Mouse (Mus musculus) midbrain, postnatal 0 days (tissue): ENCODE data around the gene Lrmda. TPM values are rescaled to one million over a fixed set of nuclear protein-coding genes. Genes with fewer than 3 reads are reported as not detected.

Experiments used
- ATAC-seq: fragments of 200-750 bp; cut with Nextera tagmentation; 2 replicates; pipeline ENCODE4 v1.8.0; 2017; ENCODE audit warnings: moderate number of reproducible peaks, mild to moderate bottlenecking, moderate TSS enrichment, moderate library complexity; ENCODE audit not compliant: low FRiP score
- DNase-seq: peaks from one replicate; pipeline ENCODE4 v3.0.0-alpha.2; 2015; ENCODE audit warnings: low spot score
- H3K27ac ChIP-seq: fragments of 300-500 bp; sonication (generic); 2 replicates; pipeline ENCODE4 v1.5.1; 2014; ENCODE audit warnings: low read depth, mild to moderate bottlenecking, low read length, mixed read lengths
- H3K27me3 ChIP-seq: fragments of 300-500 bp; sonication (generic); 2 replicates; pipeline ENCODE4 v1.6.1; 2014; ENCODE audit warnings: low read length, control low read depth, mixed read lengths; ENCODE audit not compliant: insufficient read depth
- H3K36me3 ChIP-seq: fragments of 300-500 bp; sonication (generic); 2 replicates; pipeline ENCODE4 v1.6.1; 2014; ENCODE audit warnings: low read length, control low read depth, mixed read lengths; ENCODE audit not compliant: insufficient read depth
- H3K4me1 ChIP-seq: fragments of 300-500 bp; sonication (generic); 2 replicates; pipeline ENCODE4 v1.6.1; 2014; ENCODE audit warnings: mild to moderate bottlenecking, control low read depth, antibody characterized with exemption, low read length, mixed read lengths; ENCODE audit not compliant: insufficient read depth
- H3K4me2 ChIP-seq: fragments of 300-500 bp; sonication (generic); 2 replicates; pipeline ENCODE4 v1.6.1; 2014; ENCODE audit warnings: low read depth, mild to moderate bottlenecking, low read length, mixed read lengths; ENCODE audit not compliant: poor library complexity, severe bottlenecking
- H3K4me3 ChIP-seq: fragments of 300-500 bp; sonication (generic); 2 replicates; pipeline ENCODE4 v1.5.1; 2014; ENCODE audit warnings: low read depth, mild to moderate bottlenecking, low read length, moderate library complexity
- H3K9ac ChIP-seq: fragments of 300-500 bp; sonication (generic); replicated peaks from 2 replicates; pipeline ENCODE4 v1.6.1; 2014; ENCODE audit warnings: mild to moderate bottlenecking, low read length, moderate library complexity, mixed read lengths; ENCODE audit not compliant: poor library complexity, severe bottlenecking
- H3K9me3 ChIP-seq: fragments of 300-500 bp; sonication (generic); 2 replicates; pipeline ENCODE4 v1.6.1; 2016; ENCODE audit warnings: low read length, control low read depth
- CTCF ChIP-seq: IDR thresholded peaks from 2 replicates; pipeline ENCODE4 v1.5.1; 2016; ENCODE audit warnings: antibody characterized with exemption, mild to moderate bottlenecking
- WGBS: fragments of 180-500 bp; shearing (Covaris S2); extraction: QIAGEN DNeasy Blood & Tissue Kit; methylation state at CpG from one replicate; pipeline ENCODE4 v1.1.7; 2014; 5-methylcytosine and 5-hydroxymethylcytosine counted together
- polyA plus RNA-seq: library from polyadenylated mRNA; unstranded; fragments of >200 nt; fragmentation: Nextera tagmentation; extraction: Ambion mirVana; gene quantifications from 2 replicates; pipeline ENCODE4 v1.2.1, GENCODE M21; 2015
- total RNA-seq: library from RNA; depleted of rRNA; stranded (reverse); fragments of >200 nt; gene quantifications from 2 replicates; pipeline ENCODE4 v1.2.3, GENCODE M21; 2014

Lrmda gene
- total and polyA plus RNA-seq, 2 experiments from 2014 or later, result 0.35 TPM; not detected in 1

DNA sequence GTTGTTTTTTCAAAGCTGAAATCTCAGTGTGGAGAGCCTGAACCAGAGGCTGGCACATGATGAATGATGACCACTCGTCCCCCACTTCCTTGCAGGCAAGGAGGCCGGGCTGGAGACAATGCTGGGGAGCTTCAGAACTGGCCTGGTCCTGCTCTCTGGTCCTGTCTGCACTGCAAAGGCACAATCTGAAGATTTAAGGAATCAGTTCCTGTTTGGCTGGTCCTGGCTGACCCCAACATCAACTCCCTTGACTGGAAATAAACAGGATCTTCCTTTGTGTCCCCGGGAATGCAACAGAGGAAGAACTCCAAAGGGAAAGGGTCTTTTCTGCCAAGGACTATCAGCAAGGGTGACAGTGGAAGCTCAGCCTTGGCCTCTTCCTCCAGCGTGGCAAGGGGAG is 4.7 kb upstream of the Lrmda start:
- no peak overlapping the region for H3K4me3 ChIP-seq
- H3K9ac ChIP-seq, result no peak overlapping the region
- H3K4me2 ChIP-seq, result no peak overlapping the region
- no peak for DNase-seq
- peaks cover 4% of the 10 kb centered on the region; the same call in 1 of the 2 replicates for H3K27me3 ChIP-seq
- 81% methylated on average over 4 of the region's 4 CpGs for WGBS
- no peaks in the 10 kb centered on the region for H3K36me3 ChIP-seq
- H3K27ac ChIP-seq, result no peak overlapping the region
- no peak for TF ChIP-seq CTCF
- H3K9me3 ChIP-seq, result no peaks in the 10 kb centered on the region
- no peak for ATAC-seq
- H3K4me1 ChIP-seq, result peaks cover 2% of the 10 kb centered on the region; the same call in 1 of the 2 replicates

DNA sequence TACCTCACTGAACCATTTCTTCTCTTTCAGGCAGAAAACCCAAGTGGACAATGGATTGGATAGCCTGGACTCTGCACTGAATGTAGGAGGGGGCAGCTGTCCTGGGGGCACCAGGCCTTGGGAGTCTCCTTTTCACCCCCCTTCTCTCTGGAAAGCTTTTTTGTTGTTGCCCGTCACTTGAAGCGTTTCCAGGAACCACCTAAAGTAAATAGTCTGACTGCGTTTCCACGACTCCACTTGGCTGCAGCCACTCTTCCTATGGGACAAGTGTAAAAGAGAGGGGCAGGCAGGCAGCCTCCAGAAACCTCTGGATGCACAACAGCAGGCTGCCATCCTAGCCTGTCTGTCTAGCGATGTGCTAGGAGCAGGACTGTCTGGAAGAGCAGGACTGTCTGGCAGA is 2.5 kb upstream of the Lrmda start:
- no peaks in the 10 kb centered on the region for H3K36me3 ChIP-seq
- no peak overlapping the region for H3K9ac ChIP-seq
- DNase-seq, result no peak
- H3K27ac ChIP-seq, result no peak overlapping the region
- no peaks in the 10 kb centered on the region for H3K9me3 ChIP-seq
- TF ChIP-seq CTCF, result no peak
- H3K4me1 ChIP-seq, result peaks cover 2% of the 10 kb centered on the region; the same call in 1 of the 2 replicates
- H3K27me3 ChIP-seq, result peaks cover 4% of the 10 kb centered on the region; the same call in 1 of the 2 replicates
- H3K4me3 ChIP-seq, result no peak overlapping the region
- 54% methylated on average over 5 of the region's 5 CpGs for WGBS
- ATAC-seq, result no peak
- no peak overlapping the region for H3K4me2 ChIP-seq

DNA sequence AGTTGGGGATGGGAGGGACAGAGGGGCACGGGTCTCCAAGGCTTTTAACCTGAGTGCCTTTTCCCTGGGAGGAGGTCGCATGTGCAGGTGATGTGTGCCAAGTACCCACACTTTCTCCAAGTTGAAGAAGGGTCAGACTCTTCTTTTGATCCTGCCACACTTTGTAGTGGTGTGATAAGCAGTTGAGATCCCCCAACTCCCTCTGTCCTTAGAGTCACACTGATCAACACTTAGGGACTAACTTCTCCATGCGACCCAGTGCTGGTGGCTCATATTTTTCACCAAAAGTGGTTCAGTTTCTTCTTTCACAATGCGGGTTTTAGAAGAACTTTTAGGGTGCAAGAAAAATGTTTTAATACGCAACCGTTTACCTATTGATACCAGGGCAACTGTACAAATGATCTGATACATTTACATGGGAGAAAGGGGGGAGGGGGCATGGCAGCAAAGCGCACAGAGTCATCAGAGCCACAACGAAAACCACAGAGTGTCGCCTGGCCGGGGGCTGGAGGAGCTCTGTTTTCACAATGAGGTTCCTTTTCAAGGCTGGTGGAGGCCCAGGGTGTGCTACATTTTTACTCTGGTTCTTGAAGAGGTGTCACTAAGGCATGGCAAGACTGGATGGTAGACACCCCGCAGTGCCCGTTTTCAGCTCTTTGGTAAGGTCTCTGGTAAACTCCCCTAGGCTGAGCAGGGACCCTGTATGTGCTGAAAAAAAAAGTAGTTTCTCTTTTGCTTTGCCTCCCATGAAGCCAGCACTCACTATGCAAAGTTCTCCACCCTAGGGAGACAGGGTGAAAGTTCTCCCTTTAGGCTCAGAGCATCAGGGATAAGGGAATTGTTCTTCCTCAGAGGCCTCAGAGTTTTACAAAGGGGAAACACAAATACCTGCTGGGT is 685 bp downstream of the Lrmda start:
- H3K9ac ChIP-seq, result no peak overlapping the region
- H3K27ac ChIP-seq, result no peak overlapping the region
- 48% methylated on average over 12 of the region's 12 CpGs for WGBS
- peaks cover 4% of the 10 kb centered on the region; the same call in 1 of the 2 replicates for H3K27me3 ChIP-seq
- TF ChIP-seq CTCF, result no peak
- H3K4me1 ChIP-seq, result peaks cover 2% of the 10 kb centered on the region; the same call in 1 of the 2 replicates
- no peak for ATAC-seq
- H3K4me2 ChIP-seq, result peak overlapping the region; percentile 65
- no peak for DNase-seq
- H3K4me3 ChIP-seq, result peak overlapping the region; percentile 32; the same call in 1 of the 2 replicates
- H3K9me3 ChIP-seq, result no peaks in the 10 kb centered on the region
- no peaks in the 10 kb centered on the region for H3K36me3 ChIP-seq

DNA sequence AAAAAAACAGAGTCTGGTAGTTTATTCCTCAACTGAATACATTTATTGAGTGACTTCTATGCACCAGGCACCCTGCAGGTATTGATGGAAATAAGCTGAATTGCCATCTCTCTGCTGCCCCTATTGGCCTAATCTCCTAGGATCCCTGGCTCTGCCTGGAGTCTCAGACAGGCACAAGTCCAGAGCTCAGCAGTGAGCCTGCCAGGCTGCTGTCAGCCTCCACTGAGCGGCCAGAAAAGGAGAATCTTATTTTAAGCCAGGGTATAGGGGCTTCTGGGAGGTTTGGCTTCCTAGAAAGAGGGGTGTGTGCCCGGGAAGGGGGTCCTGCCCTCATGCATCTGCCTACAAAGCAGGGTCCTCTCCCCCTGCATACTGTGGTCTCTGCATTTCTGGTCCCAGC is 1.4 kb downstream of the Lrmda start:
- no peak overlapping the region for H3K9ac ChIP-seq
- H3K9me3 ChIP-seq, result no peaks in the 10 kb centered on the region
- peak; percentile 81 for DNase-seq
- TF ChIP-seq CTCF, result peak; percentile 69
- peaks cover 2% of the 10 kb centered on the region; the same call in 1 of the 2 replicates for H3K4me1 ChIP-seq
- H3K27me3 ChIP-seq, result peaks cover 4% of the 10 kb centered on the region; the same call in 1 of the 2 replicates
- no peaks in the 10 kb centered on the region for H3K36me3 ChIP-seq
- no peak overlapping the region for H3K27ac ChIP-seq
- ATAC-seq, result no peak
- WGBS, result 15% methylated on average over 2 of the region's 2 CpGs
- no peak overlapping the region for H3K4me2 ChIP-seq
- no peak overlapping the region for H3K4me3 ChIP-seq

- no peaks in the 10 kb centered on the region for H3K36me3 ChIP-seq
- no peak overlapping the region for H3K9ac ChIP-seq
- H3K27me3 ChIP-seq, result 0 out of 2 replicates have a peak, but pooled peaks cover 3% of the 10 kb centered on the region
- H3K4me1 ChIP-seq, result peaks cover 2% of the 10 kb centered on the region; the same call in 1 of the 2 replicates
- no peak for TF ChIP-seq CTCF
- no peak overlapping the region for H3K27ac ChIP-seq
- H3K4me2 ChIP-seq, result no peak overlapping the region
- H3K9me3 ChIP-seq, result no peaks in the 10 kb centered on the region
- no peak for DNase-seq
- no peak for ATAC-seq
- WGBS, result 69% methylated on average over 4 of the region's 4 CpGs
- H3K4me3 ChIP-seq, result no peak overlapping the region
These were observed 4.0 kb downstream of the Lrmda start for GRCm38 (mm10) chr14:22023533-22023932.

DNA sequence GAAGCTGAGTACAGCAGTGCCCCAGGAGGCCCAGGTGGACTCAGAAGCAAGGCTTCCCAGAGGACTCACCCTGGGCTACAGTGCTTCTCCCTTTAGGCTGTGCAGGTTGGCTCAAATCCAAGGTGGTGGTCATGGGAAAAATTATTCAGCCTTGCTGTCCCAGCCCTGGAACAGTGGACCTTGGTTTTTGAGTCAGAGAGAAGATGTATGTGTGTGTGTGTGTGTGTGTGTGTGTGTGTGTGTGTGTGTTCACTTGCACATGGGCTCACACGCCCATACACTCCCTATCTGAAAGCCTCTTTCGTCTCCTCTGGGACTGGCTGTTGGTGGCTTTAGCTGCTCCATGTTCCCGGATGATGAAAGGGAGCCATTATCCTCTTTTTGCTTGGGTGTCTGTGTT is 16.4 kb downstream of the Lrmda start:
- no peak overlapping the region for H3K4me2 ChIP-seq
- no peaks in the 10 kb centered on the region for H3K9me3 ChIP-seq
- DNase-seq, result peak; percentile 22
- no peak overlapping the region for H3K27ac ChIP-seq
- WGBS, result 32% methylated on average over 3 of the region's 3 CpGs
- no peak for TF ChIP-seq CTCF
- H3K4me1 ChIP-seq, result no peaks in the 10 kb centered on the region
- no peaks in the 10 kb centered on the region for H3K36me3 ChIP-seq
- H3K9ac ChIP-seq, result no peak overlapping the region
- H3K27me3 ChIP-seq, result peaks cover 4% of the 10 kb centered on the region; the same call in 1 of the 2 replicates
- H3K4me3 ChIP-seq, result no peak overlapping the region
- ATAC-seq, result no peak
